Mouse (Mus musculus): Measurements from ENCODE around the gene Fam129b. TPM values are rescaled to one million over a fixed set of nuclear protein-coding genes. Genes with fewer than 3 reads are reported as not detected.
"Not testable (repeated sequence)": the region's sequence is repeated elsewhere in the genome, so short reads cannot be mapped to it uniquely, and the experiment has no call there.

The Fam129b gene
- polyA plus RNA-seq, 1 experiment from 2014 or later, result 152 TPM

GRCm38 (mm10) chr2:32846805-32847467 is 29.0 kb upstream of the Fam129b start, which contains the start of gene Stxbp1:
TSS of gene Stxbp1 (minus strand) at chr2:32847245.
- peak within 1 kb of the TSS; percentile 79 for H3K9ac ChIP-seq
- 0 out of 2 replicates have a peak, but pooled peaks cover 2% of the 10 kb centered on the region for H3K36me3 ChIP-seq
- peaks cover 14% of the 10 kb centered on the region for H3K4me1 ChIP-seq
- H3K4me2 ChIP-seq, result peak within 1 kb of the TSS; percentile 96
- H3K9me3 ChIP-seq, result no peaks in the 10 kb centered on the region
- ATAC-seq (ENCODE audit: insufficient number of reproducible peaks, low FRiP score, low TSS enrichment, low read depth), result peak; percentile 89
- H3K27ac ChIP-seq, result peak within 1 kb of the TSS; percentile 75
- H3K27me3 ChIP-seq, result peaks cover 10% of the 10 kb centered on the region
- H3K4me3 ChIP-seq, result peak within 1 kb of the TSS; percentile 76
- under 1% methylated on average over 77 of the region's 78 CpGs for WGBS

- H3K4me2 ChIP-seq, result peak overlapping the region; percentile 96
- no peak overlapping the region for H3K27ac ChIP-seq
- no peaks in the 10 kb centered on the region for H3K9me3 ChIP-seq
- peak overlapping the region; percentile 76 for H3K4me3 ChIP-seq
- H3K27me3 ChIP-seq, result peaks cover 15% of the 10 kb centered on the region
- H3K4me1 ChIP-seq, result peaks cover 17% of the 10 kb centered on the region
- H3K9ac ChIP-seq, result no peak overlapping the region
- no peaks in the 10 kb centered on the region for H3K36me3 ChIP-seq
- WGBS, result 47% methylated on average over 6 of the region's 6 CpGs
- no peak for ATAC-seq (ENCODE audit: insufficient number of reproducible peaks, low FRiP score, low TSS enrichment, low read depth)
Observed at GRCm38 (mm10) chr2:32847468-32847821, 28.5 kb upstream of the Fam129b start.

GRCm38 (mm10) chr2:32852156-32852555 is 23.8 kb upstream of the Fam129b start:
- no peak for ATAC-seq (ENCODE audit: insufficient number of reproducible peaks, low FRiP score, low TSS enrichment, low read depth)
- WGBS, result 2% methylated on average over 20 of the region's 20 CpGs
- Histone ChIP-seq H3K36me3 (no peaks in the 10 kb centered on the region), H3K4me1 (peaks cover 10% of the 10 kb centered on the region), H3K9me3 (no peaks in the 10 kb centered on the region), H3K4me2 (no peak overlapping the region), H3K4me3 (no peak overlapping the region), H3K27ac (no peak overlapping the region), H3K9ac (no peak overlapping the region), H3K27me3 (peaks cover 17% of the 10 kb centered on the region)

- H3K36me3 ChIP-seq; H3K4me3 ChIP-seq; H3K9me3 ChIP-seq; ATAC-seq (ENCODE audit: insufficient number of reproducible peaks, low FRiP score, low TSS enrichment, low read depth); H3K9ac ChIP-seq; H3K27ac ChIP-seq; H3K4me2 ChIP-seq: not testable (repeated sequence)
- Histone ChIP-seq H3K4me1 (peaks cover 11% of the 10 kb centered on the region), H3K27me3 (peaks cover 17% of the 10 kb centered on the region)
- 67% methylated on average over 4 of the region's 4 CpGs for WGBS
Observed at GRCm38 (mm10) chr2:32853716-32854115, 22.2 kb upstream of the Fam129b start.

GRCm38 (mm10) chr2:32854206-32854605 is 21.7 kb upstream of the Fam129b start:
- Histone ChIP-seq H3K36me3 (no peaks in the 10 kb centered on the region), H3K4me1 (peaks cover 16% of the 10 kb centered on the region), H3K27ac (no peak overlapping the region), H3K9me3 (no peaks in the 10 kb centered on the region), H3K4me3 (no peak overlapping the region), H3K9ac (no peak overlapping the region), H3K4me2 (no peak overlapping the region), H3K27me3 (peaks cover 17% of the 10 kb centered on the region)
- 5% methylated on average over 8 of the region's 8 CpGs for WGBS
- ATAC-seq (ENCODE audit: insufficient number of reproducible peaks, low FRiP score, low TSS enrichment, low read depth), result no peak; the same call in 1 of the 2 replicates

GRCm38 (mm10) chr2:32855046-32855785 is 20.7 kb upstream of the Fam129b start:
- Histone ChIP-seq H3K4me1 (peaks cover 18% of the 10 kb centered on the region), H3K27ac (no peak overlapping the region), H3K27me3 (peaks cover 17% of the 10 kb centered on the region), H3K36me3 (no peaks in the 10 kb centered on the region), H3K9me3 (no peaks in the 10 kb centered on the region), H3K4me2 (no peak overlapping the region), H3K9ac (no peak overlapping the region), H3K4me3 (no peak overlapping the region)
- WGBS, result 68% methylated on average over 7 of the region's 7 CpGs
- ATAC-seq (ENCODE audit: insufficient number of reproducible peaks, low FRiP score, low TSS enrichment, low read depth), result no peak

- 40% methylated on average over 5 of the region's 5 CpGs for WGBS
- ATAC-seq (ENCODE audit: insufficient number of reproducible peaks, low FRiP score, low TSS enrichment, low read depth), result no peak
- H3K9ac ChIP-seq, result no peak overlapping the region
- no peak overlapping the region for H3K4me3 ChIP-seq
- no peak overlapping the region for H3K4me2 ChIP-seq
- peaks cover 18% of the 10 kb centered on the region for H3K4me1 ChIP-seq
- H3K36me3 ChIP-seq, result no peaks in the 10 kb centered on the region
- H3K27me3 ChIP-seq, result peaks cover 17% of the 10 kb centered on the region
- H3K9me3 ChIP-seq, result no peaks in the 10 kb centered on the region
- H3K27ac ChIP-seq, result no peak overlapping the region
Observed at GRCm38 (mm10) chr2:32855790-32856465, 20.0 kb upstream of the Fam129b start.

GRCm38 (mm10) chr2:32857584-32857983 is 18.3 kb upstream of the Fam129b start:
- Histone ChIP-seq H3K4me3 (no peak overlapping the region), H3K27ac (no peak overlapping the region), H3K27me3 (peaks cover under 1% of the 10 kb centered on the region; the same call in 1 of the 2 replicates), H3K4me2 (no peak overlapping the region), H3K9ac (no peak overlapping the region), H3K4me1 (peaks cover 14% of the 10 kb centered on the region; the same call in 1 of the 2 replicates), H3K9me3 (no peaks in the 10 kb centered on the region), H3K36me3 (no peaks in the 10 kb centered on the region)
- 1% methylated on average over 7 of the region's 7 CpGs for WGBS
- peak; percentile 32; the same call in 1 of the 2 replicates for ATAC-seq (ENCODE audit: insufficient number of reproducible peaks, low FRiP score, low TSS enrichment, low read depth)

- ATAC-seq (ENCODE audit: insufficient number of reproducible peaks, low FRiP score, low TSS enrichment, low read depth), result no peak
- 37% methylated on average over 10 of the region's 10 CpGs for WGBS
- H3K36me3 ChIP-seq, result no peaks in the 10 kb centered on the region
Observed at GRCm38 (mm10) chr2:32859010-32859621, 16.8 kb upstream of the Fam129b start.

GRCm38 (mm10) chr2:32859622-32860012 is 16.3 kb upstream of the Fam129b start:
- Histone ChIP-seq H3K4me2 (no peak overlapping the region), H3K9me3 (no peaks in the 10 kb centered on the region), H3K27me3 (no peaks in the 10 kb centered on the region), H3K9ac (no peak overlapping the region), H3K36me3 (no peaks in the 10 kb centered on the region), H3K4me1 (peaks cover 12% of the 10 kb centered on the region; the same call in 1 of the 2 replicates), H3K27ac (no peak overlapping the region), H3K4me3 (no peak overlapping the region)
- no peak for ATAC-seq (ENCODE audit: insufficient number of reproducible peaks, low FRiP score, low TSS enrichment, low read depth)
- WGBS, result 73% methylated on average over 5 of the region's 5 CpGs

More at GRCm38 (mm10) chr2:32859010-32859621, 16.8 kb upstream of the Fam129b start:
- H3K27me3 ChIP-seq, result no peaks in the 10 kb centered on the region
- H3K27ac ChIP-seq, result no peak overlapping the region
- no peak overlapping the region for H3K4me2 ChIP-seq
- H3K4me1 ChIP-seq, result peaks cover 12% of the 10 kb centered on the region; the same call in 1 of the 2 replicates
- H3K9ac ChIP-seq, result no peak overlapping the region
- no peaks in the 10 kb centered on the region for H3K9me3 ChIP-seq
- H3K4me3 ChIP-seq, result no peak overlapping the region

GRCm38 (mm10) chr2:32860799-32861198 is 15.1 kb upstream of the Fam129b start:
- Histone ChIP-seq H3K36me3 (no peaks in the 10 kb centered on the region), H3K4me3 (no peak overlapping the region), H3K9me3 (no peaks in the 10 kb centered on the region), H3K27me3 (no peaks in the 10 kb centered on the region), H3K9ac (no peak overlapping the region), H3K4me1 (peaks cover 12% of the 10 kb centered on the region; the same call in 1 of the 2 replicates), H3K4me2 (no peak overlapping the region), H3K27ac (no peak overlapping the region)
- ATAC-seq (ENCODE audit: insufficient number of reproducible peaks, low FRiP score, low TSS enrichment, low read depth), result no peak
- whole genome bisulfite sequencing, result 77% methylated on average over 8 of the region's 8 CpGs

Data from limb, embryonic 15.5 days (tissue).